Mouse (Mus musculus) urinary bladder, adult 2 months (tissue): Measurements from ENCODE around the gene Adat2. TPM values are rescaled to one million over a fixed set of nuclear protein-coding genes. Genes with fewer than 3 reads are reported as not detected.

Experiments used
- DNase-seq: peaks from one replicate; pipeline ENCODE4 v3.0.0; 2022; ENCODE audit warnings: low spot score
- polyA plus RNA-seq: library from polyadenylated mRNA; depleted of rRNA; stranded (reverse); fragments of >200 nt; gene quantifications from 2 replicates; pipeline ENCODE4 v1.2.3, GENCODE M21; 2012; rRNA removed

Gene Adat2
- polyA plus RNA-seq, 1 experiment, result 8.2 TPM

DNA sequence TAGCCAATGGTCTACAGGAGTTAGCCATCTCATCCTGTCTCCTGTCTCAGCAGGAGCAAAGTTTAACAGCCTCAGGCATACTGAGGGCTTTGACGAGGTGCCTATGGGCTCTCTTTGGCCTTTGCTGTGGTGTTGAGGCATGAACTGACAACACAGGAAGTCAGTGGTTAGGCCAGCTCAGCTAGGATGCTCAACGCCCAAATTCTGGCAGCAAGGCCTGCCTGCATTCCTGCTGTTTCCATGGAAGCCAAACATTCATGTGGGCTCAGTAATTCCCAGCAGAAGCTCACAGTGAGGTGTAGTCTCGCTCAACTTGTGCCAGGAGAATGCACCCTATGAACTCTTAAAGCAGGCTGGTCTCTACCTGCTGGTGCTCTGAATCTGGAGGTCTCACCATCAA lies 43.4 kb downstream of the Adat2 start:
- DNase-seq, result no peak

DNA sequence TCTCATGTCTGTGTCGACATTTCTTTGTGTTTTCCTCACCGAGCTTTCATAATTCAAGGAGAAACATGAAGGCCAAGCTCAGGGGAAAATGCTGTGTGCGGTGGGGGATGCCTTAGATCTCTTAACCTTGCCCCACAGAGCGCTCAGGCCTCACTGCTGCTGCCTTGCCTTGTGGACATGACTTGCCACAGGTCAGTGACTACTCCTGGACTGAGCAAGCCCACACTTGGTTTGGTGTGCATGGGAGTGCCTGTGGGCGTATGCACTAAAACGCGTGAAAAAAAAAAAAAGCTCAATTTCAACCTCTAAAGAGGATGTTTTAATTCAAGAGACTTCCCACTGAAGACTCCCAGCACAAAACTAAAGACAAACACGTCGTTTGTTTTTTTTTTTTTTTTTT lies 44.2 kb downstream of the Adat2 start:
- no peak for DNase-seq

DNA sequence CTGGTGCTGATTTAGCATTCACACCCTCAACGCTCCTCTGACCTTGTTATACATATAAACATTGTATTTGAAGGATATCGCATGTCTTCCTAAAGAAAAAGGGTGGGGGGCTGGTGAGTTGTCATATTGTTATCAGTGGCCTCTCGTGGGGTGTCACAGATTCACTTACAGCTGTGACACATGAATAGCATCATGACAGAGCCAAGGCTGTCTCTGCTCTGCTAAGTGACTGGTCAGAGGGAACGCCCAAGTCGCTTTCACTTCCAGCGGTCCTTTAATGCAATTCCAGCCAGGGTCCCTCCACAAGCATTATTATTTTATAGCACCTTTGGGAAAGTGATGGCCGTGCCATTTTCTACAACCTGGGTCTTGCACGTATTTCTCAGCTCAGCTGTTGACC lies 44.8 kb downstream of the Adat2 start:
- DNase-seq, result no peak

DNA sequence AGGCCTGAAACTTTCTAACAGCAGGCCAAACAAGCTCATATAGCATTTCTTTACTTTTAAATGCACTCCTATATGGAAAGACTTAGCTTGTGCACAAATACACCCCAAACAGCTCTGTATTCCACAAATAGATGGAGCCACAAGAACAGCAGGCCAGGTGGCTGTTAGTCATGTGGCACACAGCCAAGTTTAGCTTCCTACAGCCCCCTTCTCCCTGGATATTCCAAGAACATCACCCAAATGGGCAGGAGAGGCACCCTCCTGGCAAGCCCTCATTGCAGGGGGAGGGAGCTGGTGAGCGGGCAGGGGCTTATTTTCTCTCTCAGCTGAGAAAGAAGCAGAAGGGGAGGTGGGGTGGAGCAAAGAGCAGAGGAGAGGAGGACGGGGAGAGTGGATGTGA lies 48.2 kb downstream of the Adat2 start:
- no peak for DNase-seq

Other genes starting within 250 kb of the Adat2 start
- 13.9 and 20.8 TPM in 2 replicates for gene Phactr2, start 78.5 kb upstream of the Adat2 start, polyA plus RNA-seq
- gene Fuca2, start 53.4 kb upstream of the Adat2 start, polyA plus RNA-seq, result 73.4 and 76.8 TPM in 2 replicates
- 26.4 and 32.5 TPM in 2 replicates for gene Pex3, start 248 bp downstream of the Adat2 start, polyA plus RNA-seq